Mouse (Mus musculus) left cerebral cortex, postnatal 4 days (tissue): Measurements from ENCODE around the gene Dhrs2. TPM values are rescaled to one million over a fixed set of nuclear protein-coding genes. Genes with fewer than 3 reads are reported as not detected.

ENCODE experiments used
- DNase-seq: peaks from one replicate; pipeline ENCODE4 v3.0.0-alpha.2; 2022
- intact Hi-C: fragments of 180-260 bp; cut with DNase I; formaldehyde crosslinking; loops from one replicate; pipeline ENCODE4 v1.15.1; 2025
- total RNA-seq, 2 experiments: library from RNA; stranded (reverse); gene quantifications; 2 replicates each; pipeline ENCODE4 v1.2.3; 2021

Gene Dhrs2
- total RNA-seq, 2 experiments from 2014 or later: not detected

GRCm38 (mm10) chr14:55242664-55243063 lies 20.9 kb downstream of the Dhrs2 start:
- intact Hi-C loops: no loop called here
- peak; percentile 46 for DNase-seq

GRCm38 (mm10) chr14:55247181-55247580 lies 25.4 kb downstream of the Dhrs2 start:
- DNase-seq: no peak
- intact Hi-C loops: no loop called here

- no peak for DNase-seq
- intact Hi-C loops: no loop called here
These were observed 26.5 kb downstream of the Dhrs2 start for GRCm38 (mm10) chr14:55248284-55248683.

DNA sequence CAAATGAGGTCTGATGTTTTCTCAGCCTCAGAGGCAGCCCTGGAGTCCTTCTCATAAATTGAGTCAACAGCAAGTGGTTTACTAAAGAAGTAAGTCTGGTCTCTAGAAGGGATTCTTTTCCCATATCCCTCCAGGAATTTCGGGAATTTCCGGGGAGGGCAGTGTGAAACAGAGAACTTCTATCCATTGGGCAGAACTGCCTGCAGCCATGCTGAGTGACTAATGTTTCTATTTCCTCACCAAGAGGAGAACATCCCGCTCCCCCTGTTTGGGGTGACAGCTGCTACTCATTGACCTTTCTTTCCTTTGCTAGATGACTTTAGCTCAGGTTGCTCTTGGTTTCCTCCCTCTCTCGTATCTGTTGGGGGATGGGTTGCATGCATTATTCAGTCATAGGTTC lies 31.8 kb downstream of the Dhrs2 start:
- intact Hi-C loops: no loop called here
- DNase-seq: no peak

DNA sequence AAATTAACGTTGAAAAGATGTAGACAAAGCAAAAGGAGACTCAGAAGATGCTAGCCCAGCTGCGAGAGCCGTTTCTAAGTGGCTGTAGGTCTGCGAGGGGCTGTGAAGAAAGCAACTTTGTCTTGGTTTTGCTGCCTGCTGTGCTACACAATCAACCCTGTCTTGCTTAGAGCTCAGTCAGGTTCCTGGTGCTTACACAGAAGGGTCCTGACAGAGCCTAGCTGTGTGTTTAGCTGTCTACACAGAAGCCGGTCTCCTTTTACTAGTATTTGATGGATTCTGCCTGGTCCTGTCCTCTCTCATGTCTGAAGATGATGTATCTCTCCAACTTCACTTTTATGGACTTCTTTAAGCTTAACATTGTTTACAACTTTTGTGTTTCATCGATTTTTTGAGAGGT lies 33.6 kb downstream of the Dhrs2 start:
- intact Hi-C loops: no loop called here
- no peak for DNase-seq

DNA sequence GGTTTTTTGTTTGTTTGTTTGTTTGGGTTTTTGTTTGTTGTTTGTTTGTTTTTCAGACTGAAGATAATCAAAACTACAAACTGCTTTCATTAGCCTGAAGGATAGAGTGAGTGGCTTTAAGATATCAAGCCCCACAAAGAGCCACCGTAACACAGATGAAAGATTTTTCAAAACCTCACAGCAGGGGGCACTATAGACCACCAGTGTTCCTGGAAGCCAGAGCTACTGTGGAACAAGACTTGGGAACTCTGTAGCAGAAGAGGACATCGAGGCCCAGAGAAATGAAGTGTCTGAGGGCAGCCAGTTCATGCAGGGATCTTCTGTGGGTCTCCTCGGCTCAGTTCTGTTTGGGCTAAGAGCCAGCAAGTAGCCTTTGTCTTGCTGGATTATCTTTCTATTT lies 49.4 kb downstream of the Dhrs2 start:
- DNase-seq: peak; percentile 22
- intact Hi-C loops: loop anchor here (5.0 kb wide), 2 partner anchors 166 to 216 kb away; no protein-coding TSS in a partner anchor

DNA sequence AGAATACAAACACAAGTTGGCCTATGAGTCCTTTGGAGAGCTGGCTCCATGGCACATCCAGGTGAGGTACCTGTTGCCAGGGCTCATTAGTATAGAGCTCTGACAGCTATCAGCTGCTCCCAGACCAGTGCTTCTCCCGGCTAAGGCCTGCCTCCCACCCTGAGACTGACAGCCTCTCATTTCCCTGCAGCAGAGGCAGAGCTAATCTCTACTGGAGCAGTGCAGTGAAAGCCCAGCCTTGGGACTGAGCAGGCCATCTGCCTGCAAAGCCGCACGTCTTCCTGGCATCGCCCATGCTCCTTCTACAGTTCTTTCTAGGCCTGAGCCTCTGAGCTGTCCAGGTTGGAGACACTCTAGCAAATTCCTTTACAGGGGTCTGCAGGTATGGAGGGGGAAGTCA lies 51.2 kb downstream of the Dhrs2 start:
- no peak for DNase-seq
- intact Hi-C loops: loop anchor here (5.0 kb wide), 2 partner anchors 164 to 214 kb away; no protein-coding TSS in a partner anchor

- peak; percentile 23 for DNase-seq
- intact Hi-C loops: loop anchor here (5.0 kb wide), 2 partner anchors 162 to 212 kb away; no protein-coding TSS in a partner anchor
These were observed 53.0 kb downstream of the Dhrs2 start for GRCm38 (mm10) chr14:55274810-55275209.

DNA sequence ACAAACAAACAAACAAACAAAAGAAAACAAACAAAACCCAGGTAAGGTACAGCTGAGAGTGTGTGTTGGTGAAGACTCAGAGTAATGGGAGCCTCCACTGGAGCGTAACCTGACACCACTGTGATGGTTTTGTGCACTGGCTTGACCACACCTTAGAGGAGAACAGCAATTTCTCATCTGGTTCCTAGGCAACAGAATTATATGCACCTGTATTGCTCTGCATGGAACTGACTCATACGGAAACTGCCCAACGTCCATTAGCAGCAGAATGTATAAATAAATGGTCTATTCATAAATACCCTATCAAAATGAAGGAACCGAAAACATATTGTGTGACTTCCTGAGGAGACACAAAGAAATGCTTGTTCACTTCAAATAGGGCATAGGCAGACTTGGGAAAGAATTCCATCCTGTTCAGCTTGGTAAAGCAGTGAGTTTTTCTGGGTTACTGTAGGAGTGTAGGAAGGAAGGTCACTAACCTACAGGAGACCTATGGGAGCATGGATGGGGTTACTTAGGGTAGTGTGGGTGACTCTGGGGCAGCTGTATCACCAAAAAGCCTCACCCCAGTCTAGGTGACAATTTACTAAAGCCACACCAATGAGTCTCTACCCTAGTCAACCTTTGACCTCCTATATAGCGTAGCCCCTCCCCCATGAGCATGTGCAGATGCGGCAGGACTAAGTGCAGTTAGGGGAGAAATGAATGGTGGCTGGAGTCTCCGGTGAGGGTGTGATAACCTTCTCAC lies 57.7 kb downstream of the Dhrs2 start:
- intact Hi-C loops: no loop called here
- DNase-seq: no peak

Other genes starting within 250 kb of the Dhrs2 start
- gene Gm17428, start 245.1 kb upstream of the Dhrs2 start, total RNA-seq: not detected
- 1 to 10 TPM; 3.9 to 5.5 TPM for gene Myh7, start 227.4 kb upstream of the Dhrs2 start, total RNA-seq
- gene Ngdn, start 206.6 kb upstream of the Dhrs2 start, total RNA-seq: 10 to 100 TPM; 26.3 to 29.0 TPM
- 10 to 100 TPM; 28.2 to 29.4 TPM for gene Zfhx2, start 129.7 kb upstream of the Dhrs2 start, total RNA-seq
- 10 to 100 TPM; 34.7 to 35.7 TPM for gene Thtpa, start 127.2 kb upstream of the Dhrs2 start, total RNA-seq
- 10 to 100 TPM; 25.8 to 31.4 TPM for gene Ap1g2, start 115.4 kb upstream of the Dhrs2 start, total RNA-seq
- gene Jph4, start 105.1 kb upstream of the Dhrs2 start, total RNA-seq: 100 to 1,000 TPM; 366 to 399 TPM